Mouse (Mus musculus) cerebellum, postnatal 25 days (tissue): ENCODE measurements around the gene Zfp687.

Experiments
- DNase-seq, 2 experiments: peaks; one replicate each; pipeline ENCODE4 v3.0.0; 2021; ENCODE audit warnings: mixed read lengths in 2 of 2

Zfp687 gene

GRCm38 (mm10) chr3:94958295-94958694 lies 57.0 kb downstream of the Zfp687 start:
- DNase-seq = no peak
